Mouse (Mus musculus) heart, postnatal 36 days (tissue): Measurements from ENCODE around the gene Tulp1. TPM values are rescaled to one million over a fixed set of nuclear protein-coding genes. Genes with fewer than 3 reads are reported as not detected.
"Not testable (repeated sequence)": the region's sequence is repeated elsewhere in the genome, so short reads cannot be mapped to it uniquely, and the experiment has no call there.

Source experiments
- DNase-seq, 2 experiments: peaks; one replicate each; pipeline ENCODE4 v3.0.0; 2021 to 2022
- intact Hi-C: fragments of 180-260 bp; cut with DNase I; formaldehyde crosslinking; loops from one replicate; pipeline ENCODE4 v1.15.1; 2025
- total RNA-seq, 2 experiments: library from RNA; stranded (reverse); gene quantifications; 2 replicates each; pipeline ENCODE4 v1.2.3; 2021

Gene Tulp1
- total RNA-seq, 2 experiments from 2014 or later: not detected

- DNase-seq: no peak
- intact Hi-C loops: no loop called here
These were observed 20.9 kb downstream of the Tulp1 start for GRCm38 (mm10) chr17:28344050-28344607.

- intact Hi-C loops: no loop called here
- peak; percentile 64 to 75 for DNase-seq
These were observed 23.9 kb downstream of the Tulp1 start for GRCm38 (mm10) chr17:28341091-28341490.

- intact Hi-C loops: no loop called here
- no peak for DNase-seq
These were observed 24.4 kb downstream of the Tulp1 start for GRCm38 (mm10) chr17:28340578-28340977.

- intact Hi-C loops: no loop called here
- DNase-seq: no peak
These were observed 27.5 kb downstream of the Tulp1 start for GRCm38 (mm10) chr17:28337547-28337946.

GRCm38 (mm10) chr17:28335267-28335666 lies 29.8 kb downstream of the Tulp1 start:
- intact Hi-C loops: no loop called here
- DNase-seq: no peak

GRCm38 (mm10) chr17:28332915-28333546 lies 32.0 kb downstream of the Tulp1 start:
- DNase-seq: no peak
- intact Hi-C loops: no loop called here

GRCm38 (mm10) chr17:28332113-28332914 lies 32.7 kb downstream of the Tulp1 start:
- intact Hi-C loops: no loop called here

GRCm38 (mm10) chr17:28331241-28332112 lies 33.5 kb downstream of the Tulp1 start:
- no peak for DNase-seq
- intact Hi-C loops: no loop called here

More at GRCm38 (mm10) chr17:28332113-28332914, 32.7 kb downstream of the Tulp1 start:
- no peak for DNase-seq

GRCm38 (mm10) chr17:28330590-28330989 lies 34.4 kb downstream of the Tulp1 start:
- intact Hi-C loops, DNase-seq: not testable (repeated sequence)

- intact Hi-C loops: no loop called here
- DNase-seq: no peak
These were observed 34.8 kb downstream of the Tulp1 start for GRCm38 (mm10) chr17:28330232-28330546.

- no peak for DNase-seq
- intact Hi-C loops: loop anchor here (2.0 kb wide), 1 partner anchor 39 kb away; no protein-coding TSS in a partner anchor
These were observed 35.4 kb downstream of the Tulp1 start for GRCm38 (mm10) chr17:28329503-28330231.

GRCm38 (mm10) chr17:28328946-28329345 lies 36.1 kb downstream of the Tulp1 start:
- peak in 1 of 2 experiments; percentile 43 for DNase-seq
- intact Hi-C loops: loop anchor here (2.0 kb wide), 1 partner anchor 40 kb away; no protein-coding TSS in a partner anchor

- intact Hi-C loops: loop anchor here (2.0 kb wide), 1 partner anchor 40 kb away; no protein-coding TSS in a partner anchor
These were observed 36.6 kb downstream of the Tulp1 start, which contains the start of gene Rpl10a for GRCm38 (mm10) chr17:28328366-28328928. TSS of gene Rpl10a (plus strand) at chr17:28328471.

GRCm38 (mm10) chr17:28327673-28328325 lies 37.2 kb downstream of the Tulp1 start:
- DNase-seq: no peak
- intact Hi-C loops: loop anchor here (1.0 to 2.0 kb wide), 2 partner anchors 12 to 41 kb away; no protein-coding TSS in a partner anchor

More at GRCm38 (mm10) chr17:28328366-28328928, 36.6 kb downstream of the Tulp1 start, which contains the start of gene Rpl10a:
- DNase-seq: peak; percentile 99

- intact Hi-C loops: loop anchor here (1.0 kb wide), 1 partner anchor 12 kb away; no protein-coding TSS in a partner anchor
- no peak for DNase-seq
These were observed 38.1 kb downstream of the Tulp1 start for GRCm38 (mm10) chr17:28326951-28327350.

GRCm38 (mm10) chr17:28325751-28326150 lies 39.3 kb downstream of the Tulp1 start:
- no peak for DNase-seq
- intact Hi-C loops: no loop called here

- intact Hi-C loops, DNase-seq: not testable (repeated sequence)
These were observed 40.6 kb downstream of the Tulp1 start for GRCm38 (mm10) chr17:28324416-28324815.

GRCm38 (mm10) chr17:28323786-28324185 lies 41.2 kb downstream of the Tulp1 start:
- no peak for DNase-seq
- intact Hi-C loops: no loop called here

GRCm38 (mm10) chr17:28321700-28322099 lies 43.3 kb downstream of the Tulp1 start:
- no peak for DNase-seq
- intact Hi-C loops: no loop called here
